ENCODE assay signal across 8 mouse cellular contexts in genomic region chr19:61151701-61152420, GRCm38 (mm10). TPM values are rescaled to one million over a fixed set of nuclear protein-coding genes. Genes with fewer than 3 reads are reported as not detected.
DNase-seq lines count a peak whose midpoint lies in the region; ATAC-seq and TF ChIP-seq lines count a peak whose summit lies in the region.

No protein-coding gene starts in this region.

- no peak for TF ChIP-seq EP300 in liver, postnatal 0 days (IDR thresholded peaks at IDR 0.05; ENCODE audit: low read depth)

- ATAC-seq in hindbrain, embryonic 14.5 days (ENCODE audit: low FRiP score), result peak; percentile 55; the same call in 1 of the 2 replicates
- ATAC-seq in liver, postnatal 0 days, result peak; percentile 85
- ATAC-seq in neural tube, embryonic 13.5 days (ENCODE audit: low read depth), result peak; percentile 61; the same call in 1 of the 2 replicates

- peak overlapping the region; percentile 38 for H3K4me3 ChIP-seq in hindbrain, embryonic 14.5 days (replicated peaks; ENCODE audit: low read length)
- peak overlapping the region; percentile 54 for H3K4me3 ChIP-seq in liver, postnatal 0 days (ENCODE audit: low read depth, low read length)
- H3K4me3 ChIP-seq in neural tube, embryonic 13.5 days, result peak overlapping the region; percentile 41

- peak overlapping the region; percentile 54 for H3K9ac ChIP-seq in hindbrain, embryonic 14.5 days
- H3K9ac ChIP-seq in liver, postnatal 0 days (replicated peaks), result peak overlapping the region; percentile 64
- H3K9ac ChIP-seq in neural tube, embryonic 13.5 days, result peak overlapping the region; percentile 62

- no peak for TF ChIP-seq CTCF in liver, postnatal 0 days (IDR thresholded peaks at IDR 0.05; ENCODE audit: low read depth)

- WGBS in hindbrain, embryonic 14.5 days, result 7% methylated on average over 27 of the region's 27 CpGs
- WGBS in liver, postnatal 0 days (ENCODE audit: insufficient replicate concordance), result 2% methylated on average over 27 of the region's 27 CpGs
- 6% methylated on average over 27 of the region's 27 CpGs for WGBS in neural tube, embryonic 13.5 days

- H3K36me3 ChIP-seq in hindbrain, embryonic 14.5 days (replicated peaks; ENCODE audit: control insufficient read depth, insufficient read depth), result no peaks in the 10 kb centered on the region
- no peaks in the 10 kb centered on the region for H3K36me3 ChIP-seq in liver, postnatal 0 days (replicated peaks; ENCODE audit: insufficient read depth, low read length)
- no peaks in the 10 kb centered on the region for H3K36me3 ChIP-seq in neural tube, embryonic 13.5 days

- H3K27me3 ChIP-seq in hindbrain, embryonic 14.5 days (ENCODE audit: control insufficient read depth, insufficient read depth, low read length), result peaks cover 7% of the 10 kb centered on the region; the same call in 1 of the 2 replicates
- no peaks in the 10 kb centered on the region for H3K27me3 ChIP-seq in liver, postnatal 0 days (ENCODE audit: insufficient read depth, low read length)
- H3K27me3 ChIP-seq in neural tube, embryonic 13.5 days, result peaks cover 8% of the 10 kb centered on the region; the same call in 1 of the 2 replicates

- peak overlapping the region; percentile 73 for H3K4me2 ChIP-seq in hindbrain, embryonic 14.5 days (replicated peaks)
- peak overlapping the region; percentile 85 for H3K4me2 ChIP-seq in liver, postnatal 0 days (ENCODE audit: low read depth, low read length)
- peak overlapping the region; percentile 76 for H3K4me2 ChIP-seq in neural tube, embryonic 13.5 days

- H3K4me1 ChIP-seq in hindbrain, embryonic 14.5 days (replicated peaks; ENCODE audit: control insufficient read depth, insufficient read depth, low read length), result no peaks in the 10 kb centered on the region
- peaks cover 6% of the 10 kb centered on the region for H3K4me1 ChIP-seq in liver, postnatal 0 days (ENCODE audit: insufficient read depth)
- H3K4me1 ChIP-seq in neural tube, embryonic 13.5 days (replicated peaks), result peaks cover 13% of the 10 kb centered on the region

- no peaks in the 10 kb centered on the region for H3K9me3 ChIP-seq in hindbrain, embryonic 14.5 days (ENCODE audit: control insufficient read depth, low read length)
- no peaks in the 10 kb centered on the region for H3K9me3 ChIP-seq in liver, postnatal 0 days (ENCODE audit: low read length)
- no peaks in the 10 kb centered on the region for H3K9me3 ChIP-seq in neural tube, embryonic 13.5 days

- peak; percentile 3 for DNase-seq in thymus, postnatal 25 days
- no peak for DNase-seq in thymus, postnatal 14 days
- peak; percentile 43 for DNase-seq in embryo, embryonic 9.5 days (ENCODE audit: extremely low spot score)
- peak; percentile 34 for DNase-seq in hindbrain, embryonic 14.5 days (ENCODE audit: low spot score)
- peak; percentile 42 for DNase-seq in liver, postnatal 0 days
- no peak for DNase-seq in gastrocnemius, adult 8-10 months (ENCODE audit: low spot score in 2 of 2)
- DNase-seq in MN1 (ENCODE audit: low spot score), result no peak

- H3K27ac ChIP-seq in hindbrain, embryonic 14.5 days, result no peak overlapping the region
- no peak overlapping the region for H3K27ac ChIP-seq in liver, postnatal 0 days (ENCODE audit: low read depth)
- no peak overlapping the region for H3K27ac ChIP-seq in neural tube, embryonic 13.5 days (replicated peaks)

RNA-seq across cellular contexts. Expression of gene Zfp950, which starts 11.2 kb away (rescaled TPM):
- 45.0 and 45.3 TPM in 2 replicates for polyA plus RNA-seq in hindbrain, embryonic 14.5 days (2014; fragmentation: Nextera tagmentation; extraction: Ambion mirVana)
- 10.8 and 13.7 TPM in 2 replicates for polyA plus RNA-seq in liver, postnatal 0 days (2015; fragmentation: Nextera tagmentation; extraction: Ambion mirVana)
- 47.1 and 50.2 TPM in 2 replicates for polyA plus RNA-seq in neural tube, embryonic 13.5 days (2015; fragmentation: Nextera tagmentation; extraction: Ambion mirVana)
- total RNA-seq in gastrocnemius, adult 8-10 months (2022), result 1 to 10 TPM; 1.5 to 7.1 (median 4.6) TPM

RNA-seq across cellular contexts. Expression of gene Gm7102, which starts 24.2 kb away (rescaled TPM):
- polyA plus RNA-seq in hindbrain, embryonic 14.5 days (2014; fragmentation: Nextera tagmentation; extraction: Ambion mirVana), result 0.13 and 0.33 TPM in 2 replicates
- 0.07 TPM in 1 of 2 replicates, not detected in the other for polyA plus RNA-seq in liver, postnatal 0 days (2015; fragmentation: Nextera tagmentation; extraction: Ambion mirVana)
- polyA plus RNA-seq in neural tube, embryonic 13.5 days (2015; fragmentation: Nextera tagmentation; extraction: Ambion mirVana), result 0.13 TPM in 1 of 2 replicates, not detected in the other
- total RNA-seq in gastrocnemius, adult 8-10 months (2022), result not detected

RNA-seq across cellular contexts. Expression of gene Gm6020, which starts 31.8 kb away (rescaled TPM):
- not detected in 2 replicates for polyA plus RNA-seq in hindbrain, embryonic 14.5 days (2014; fragmentation: Nextera tagmentation; extraction: Ambion mirVana)
- not detected in 2 replicates for polyA plus RNA-seq in liver, postnatal 0 days (2015; fragmentation: Nextera tagmentation; extraction: Ambion mirVana)
- not detected in 2 replicates for polyA plus RNA-seq in neural tube, embryonic 13.5 days (2015; fragmentation: Nextera tagmentation; extraction: Ambion mirVana)
- total RNA-seq in gastrocnemius, adult 8-10 months (2022), result not detected

Comparison
In these comparisons a context has a peak if more than half of its experiments do, and no peak if none do; other contexts are left out.
1. DNase-seq: peak in thymus, postnatal 25 days (single experiment), embryo, embryonic 9.5 days (single experiment), hindbrain, embryonic 14.5 days (single experiment) and liver, postnatal 0 days (single experiment); none in thymus, postnatal 14 days (single experiment), gastrocnemius, adult 8-10 months (0 of 2) and MN1 (single experiment).
2. Peak in every context shown above with its lines, with median percentiles within 50 percentile points of each other: ATAC-seq, H3K4me2 ChIP-seq, H3K4me3 ChIP-seq and H3K9ac ChIP-seq.